Mouse (Mus musculus) thymus, adult 2 months (tissue): ENCODE data around the gene Foxo6. TPM values are rescaled to one million over a fixed set of nuclear protein-coding genes. Genes with fewer than 3 reads are reported as not detected.

Experiments
- DNase-seq: peaks from one replicate; pipeline ENCODE4 v3.0.0; 2021
- H3K27ac ChIP-seq: fragments of 200-500 bp; 2 replicates; pipeline ENCODE4 v1.5.1; 2012; ENCODE audit warnings: low read length, control low read depth; ENCODE audit not compliant: control insufficient read depth, insufficient read depth
- H3K27me3 ChIP-seq: fragments of 200-500 bp; 2 replicates; pipeline ENCODE4 v1.6.1; 2012; ENCODE audit warnings: mild to moderate bottlenecking, low read length, moderate library complexity, mixed read lengths; ENCODE audit not compliant: control insufficient read depth, insufficient read depth
- H3K36me3 ChIP-seq: fragments of 200-500 bp; 2 replicates; pipeline ENCODE4 v1.6.1; 2012; ENCODE audit warnings: mild to moderate bottlenecking, low read length, moderate library complexity; ENCODE audit not compliant: control insufficient read depth, insufficient read depth
- H3K4me1 ChIP-seq: fragments of 200-500 bp; replicated peaks from 2 replicates; pipeline ENCODE4 v1.6.1; 2012; ENCODE audit warnings: low read length; ENCODE audit not compliant: control insufficient read depth, insufficient read depth
- H3K4me3 ChIP-seq: fragments of 200-500 bp; 2 replicates; pipeline ENCODE4 v1.5.1; 2012; ENCODE audit warnings: mild to moderate bottlenecking, low read length, control low read depth, moderate library complexity; ENCODE audit not compliant: control insufficient read depth, insufficient read depth
- CTCF ChIP-seq: fragments of 200-500 bp; IDR thresholded peaks from 2 replicates; pipeline ENCODE4 v1.5.1; 2012; ENCODE audit warnings: mild to moderate bottlenecking, control low read depth, low read length, moderate library complexity, borderline replicate concordance; ENCODE audit not compliant: control insufficient read depth, poor library complexity, insufficient read depth; ENCODE audit errors: extremely low read depth
- POLR2A ChIP-seq: fragments of 200-500 bp; IDR thresholded peaks from 2 replicates; pipeline ENCODE4 v1.6.1; 2012; ENCODE audit warnings: mild to moderate bottlenecking, low read length, control low read depth, moderate library complexity; ENCODE audit not compliant: control insufficient read depth, poor library complexity, insufficient read depth; ENCODE audit errors: extremely low read depth
- WGBS: fragments of 180-500 bp; shearing (Covaris S2); methylation state at CpG from one replicate; pipeline ENCODE4 v1.1.7; 2018; 5-methylcytosine and 5-hydroxymethylcytosine counted together
- polyA plus RNA-seq: library from polyadenylated mRNA; depleted of rRNA; stranded (reverse); fragments of >200 nt; gene quantifications from 2 replicates; pipeline ENCODE4 v1.2.3, GENCODE M21; 2012

The Foxo6 gene
- polyA plus RNA-seq, 1 experiment, result 0.82 TPM

- Histone ChIP-seq H3K36me3 (no peaks in the 10 kb centered on the region), H3K27me3 (no peaks in the 10 kb centered on the region; the same call in 1 of the 2 replicates), H3K27ac (no peak overlapping the region), H3K4me3 (no peak overlapping the region), H3K4me1 (no peaks in the 10 kb centered on the region)
- TF ChIP-seq CTCF, result no peak
- TF ChIP-seq POLR2A, result no peak
- DNase-seq, result no peak
- WGBS, result 59% methylated on average over 24 of the region's 24 CpGs
These were observed 20.0 kb downstream of the Foxo6 start for GRCm38 (mm10) chr4:120267136-120267535.

- Histone ChIP-seq H3K27me3 (no peaks in the 10 kb centered on the region; the same call in 1 of the 2 replicates), H3K4me3 (no peak overlapping the region), H3K4me1 (no peaks in the 10 kb centered on the region), H3K36me3 (no peaks in the 10 kb centered on the region), H3K27ac (no peak overlapping the region)
- no peak for DNase-seq
- TF ChIP-seq POLR2A, result no peak
- TF ChIP-seq CTCF, result no peak
- 65% methylated on average over 3 of the region's 3 CpGs for WGBS
These were observed 23.0 kb downstream of the Foxo6 start for GRCm38 (mm10) chr4:120264105-120264504.

GRCm38 (mm10) chr4:120262726-120263125 is 24.4 kb downstream of the Foxo6 start:
- no peak overlapping the region for H3K4me3 ChIP-seq
- TF ChIP-seq CTCF, result no peak
- TF ChIP-seq POLR2A, result no peak
- DNase-seq, result no peak
- H3K27me3 ChIP-seq, result no peaks in the 10 kb centered on the region; the same call in 1 of the 2 replicates
- 0% methylated on average over 2 of the region's 2 CpGs for WGBS
- no peak overlapping the region for H3K27ac ChIP-seq
- no peaks in the 10 kb centered on the region for H3K4me1 ChIP-seq
- H3K36me3 ChIP-seq, result no peaks in the 10 kb centered on the region

GRCm38 (mm10) chr4:120262206-120262605 is 24.9 kb downstream of the Foxo6 start:
- Histone ChIP-seq H3K27ac (no peak overlapping the region), H3K36me3 (no peaks in the 10 kb centered on the region), H3K4me3 (no peak overlapping the region), H3K4me1 (no peaks in the 10 kb centered on the region), H3K27me3 (no peaks in the 10 kb centered on the region; the same call in 1 of the 2 replicates)
- no peak for TF ChIP-seq POLR2A
- WGBS, result 58% methylated on average over 10 of the region's 10 CpGs
- DNase-seq, result no peak

- Histone ChIP-seq H3K27me3 (no peaks in the 10 kb centered on the region; the same call in 1 of the 2 replicates), H3K36me3 (no peaks in the 10 kb centered on the region), H3K4me1 (no peaks in the 10 kb centered on the region), H3K4me3 (no peak overlapping the region), H3K27ac (no peak overlapping the region)
- DNase-seq, result no peak
- TF ChIP-seq CTCF (no peak), POLR2A (no peak)
- 84% methylated on average over 21 of the region's 21 CpGs for WGBS
These were observed 27.6 kb downstream of the Foxo6 start for GRCm38 (mm10) chr4:120259356-120260181.

- Histone ChIP-seq H3K27ac (no peak overlapping the region), H3K4me3 (no peak overlapping the region), H3K36me3 (no peaks in the 10 kb centered on the region), H3K27me3 (no peaks in the 10 kb centered on the region), H3K4me1 (no peaks in the 10 kb centered on the region)
- DNase-seq, result no peak
- TF ChIP-seq CTCF (no peak), POLR2A (no peak)
- WGBS, result 47% methylated on average over 7 of the region's 8 CpGs
These were observed 38.3 kb downstream of the Foxo6 start for GRCm38 (mm10) chr4:120248800-120249261.
